Mouse (Mus musculus) neural tube, embryonic 13.5 days (tissue): Measurements from ENCODE around the gene Erp27. TPM values are rescaled to one million over a fixed set of nuclear protein-coding genes. Genes with fewer than 3 reads are reported as not detected.

Source experiments
- ATAC-seq: fragments of 200-750 bp; cut with Nextera tagmentation; 2 replicates; pipeline ENCODE4 v1.8.0; 2017; ENCODE audit warnings: low read depth, mild to moderate bottlenecking, moderate TSS enrichment, moderate library complexity
- H3K27ac ChIP-seq: fragments of 300-500 bp; sonication (generic); replicated peaks from 2 replicates; pipeline ENCODE4 v1.5.1; 2015; ENCODE audit warnings: moderate library complexity, mild to moderate bottlenecking, inconsistent platforms
- H3K27me3 ChIP-seq: fragments of 300-500 bp; sonication (generic); 2 replicates; pipeline ENCODE4 v1.6.1; 2015; ENCODE audit warnings: mild to moderate bottlenecking, inconsistent platforms
- H3K36me3 ChIP-seq: fragments of 300-500 bp; sonication (generic); 2 replicates; pipeline ENCODE4 v1.6.1; 2015; ENCODE audit warnings: mild to moderate bottlenecking, inconsistent platforms
- H3K4me1 ChIP-seq: fragments of 300-500 bp; sonication (generic); replicated peaks from 2 replicates; pipeline ENCODE4 v1.6.1; 2015; ENCODE audit warnings: inconsistent platforms
- H3K4me2 ChIP-seq: fragments of 300-500 bp; sonication (generic); 2 replicates; pipeline ENCODE4 v1.6.1; 2015; ENCODE audit warnings: inconsistent platforms, mild to moderate bottlenecking, moderate library complexity
- H3K4me3 ChIP-seq: fragments of 300-500 bp; sonication (generic); 2 replicates; pipeline ENCODE4 v1.5.1; 2015; ENCODE audit warnings: mild to moderate bottlenecking, inconsistent platforms
- H3K9ac ChIP-seq: fragments of 300-500 bp; sonication (generic); 2 replicates; pipeline ENCODE4 v1.6.1; 2015; ENCODE audit warnings: moderate library complexity, mild to moderate bottlenecking, inconsistent platforms
- H3K9me3 ChIP-seq: fragments of 300-500 bp; sonication (generic); 2 replicates; pipeline ENCODE4 v1.6.1; 2016; ENCODE audit warnings: inconsistent platforms
- WGBS: fragments of 180-500 bp; shearing (Covaris S2); methylation state at CpG from one replicate; pipeline ENCODE4 v1.1.7; 2015; 5-methylcytosine and 5-hydroxymethylcytosine counted together
- polyA plus RNA-seq: library from polyadenylated mRNA; unstranded; fragments of >200 nt; fragmentation: Nextera tagmentation; extraction: Ambion mirVana; gene quantifications from 2 replicates; pipeline ENCODE4 v1.2.1, GENCODE M21; 2015

The Erp27 gene
- polyA plus RNA-seq, 1 experiment from 2014 or later, result not detected

GRCm38 (mm10) chr6:136881678-136882077 is 40.3 kb downstream of the Erp27 start:
- H3K4me2 ChIP-seq, result no peak overlapping the region
- H3K4me1 ChIP-seq, result no peaks in the 10 kb centered on the region
- WGBS, result 76% methylated on average over 8 of the region's 8 CpGs
- H3K4me3 ChIP-seq, result no peak overlapping the region
- no peak for ATAC-seq
- no peak overlapping the region for H3K27ac ChIP-seq
- H3K27me3 ChIP-seq, result no peaks in the 10 kb centered on the region
- no peaks in the 10 kb centered on the region for H3K36me3 ChIP-seq
- no peaks in the 10 kb centered on the region for H3K9me3 ChIP-seq
- H3K9ac ChIP-seq, result no peak overlapping the region

- peaks cover 3% of the 10 kb centered on the region; the same call in 1 of the 2 replicates for H3K4me1 ChIP-seq
- H3K27ac ChIP-seq, result no peak within 1 kb of the TSS
- WGBS, result 50% methylated on average over 9 of the region's 9 CpGs
- no peaks in the 10 kb centered on the region for H3K9me3 ChIP-seq
- H3K4me2 ChIP-seq, result no peak within 1 kb of the TSS
- H3K36me3 ChIP-seq, result no peaks in the 10 kb centered on the region
- no peak within 1 kb of the TSS for H3K9ac ChIP-seq
- no peak for ATAC-seq
- H3K4me3 ChIP-seq, result no peak within 1 kb of the TSS
- H3K27me3 ChIP-seq, result no peaks in the 10 kb centered on the region
Observed at GRCm38 (mm10) chr6:136875670-136876069, 46.3 kb downstream of the Erp27 start, which contains the start of gene Mgp. Gene Mgp, minus strand, starts transcription at chr6:136875823.

GRCm38 (mm10) chr6:136874599-136874998 is 47.4 kb downstream of the Erp27 start:
- H3K9ac ChIP-seq, result no peak overlapping the region
- 51% methylated on average over 8 of the region's 8 CpGs for WGBS
- H3K36me3 ChIP-seq, result no peaks in the 10 kb centered on the region
- H3K9me3 ChIP-seq, result no peaks in the 10 kb centered on the region
- H3K4me3 ChIP-seq, result no peak overlapping the region
- H3K4me1 ChIP-seq, result peaks cover 3% of the 10 kb centered on the region; the same call in 1 of the 2 replicates
- H3K27me3 ChIP-seq, result no peaks in the 10 kb centered on the region
- no peak overlapping the region for H3K4me2 ChIP-seq
- no peak for ATAC-seq
- no peak overlapping the region for H3K27ac ChIP-seq

- H3K36me3 ChIP-seq, result no peaks in the 10 kb centered on the region
- H3K9ac ChIP-seq, result no peak overlapping the region
- H3K27me3 ChIP-seq, result no peaks in the 10 kb centered on the region
- no peak overlapping the region for H3K4me3 ChIP-seq
- 86% methylated on average over 5 of the region's 5 CpGs for WGBS
- no peak overlapping the region for H3K27ac ChIP-seq
- H3K4me2 ChIP-seq, result no peak overlapping the region
- ATAC-seq, result no peak
- H3K4me1 ChIP-seq, result no peaks in the 10 kb centered on the region
- no peaks in the 10 kb centered on the region for H3K9me3 ChIP-seq
Observed at GRCm38 (mm10) chr6:136868921-136869320, 53.1 kb downstream of the Erp27 start.

- ATAC-seq, result no peak
- Histone ChIP-seq H3K4me2 (no peak overlapping the region), H3K9ac (no peak overlapping the region), H3K36me3 (no peaks in the 10 kb centered on the region), H3K27ac (no peak overlapping the region), H3K4me3 (no peak overlapping the region), H3K27me3 (no peaks in the 10 kb centered on the region), H3K4me1 (no peaks in the 10 kb centered on the region), H3K9me3 (no peaks in the 10 kb centered on the region)
- 70% methylated on average over 4 of the region's 4 CpGs for WGBS
Observed at GRCm38 (mm10) chr6:136866150-136866549, 55.8 kb downstream of the Erp27 start.

GRCm38 (mm10) chr6:136865360-136865759 is 56.6 kb downstream of the Erp27 start:
- Histone ChIP-seq H3K4me3 (no peak overlapping the region), H3K27me3 (no peaks in the 10 kb centered on the region), H3K27ac (no peak overlapping the region), H3K4me2 (no peak overlapping the region), H3K4me1 (no peaks in the 10 kb centered on the region), H3K36me3 (no peaks in the 10 kb centered on the region), H3K9me3 (no peaks in the 10 kb centered on the region), H3K9ac (no peak overlapping the region)
- no peak for ATAC-seq
- WGBS, result 94% methylated on average over 5 of the region's 5 CpGs

GRCm38 (mm10) chr6:136861020-136861419 is 61.0 kb downstream of the Erp27 start:
- Histone ChIP-seq H3K4me1 (no peaks in the 10 kb centered on the region), H3K4me3 (no peak overlapping the region), H3K4me2 (no peak overlapping the region), H3K36me3 (no peaks in the 10 kb centered on the region), H3K27me3 (no peaks in the 10 kb centered on the region), H3K9me3 (no peaks in the 10 kb centered on the region), H3K27ac (no peak overlapping the region), H3K9ac (no peak overlapping the region)
- no peak for ATAC-seq
- 53% methylated on average over 9 of the region's 9 CpGs for WGBS

- Histone ChIP-seq H3K4me3 (no peak overlapping the region), H3K9me3 (no peaks in the 10 kb centered on the region), H3K36me3 (no peaks in the 10 kb centered on the region), H3K27ac (no peak overlapping the region), H3K4me1 (no peaks in the 10 kb centered on the region), H3K27me3 (no peaks in the 10 kb centered on the region), H3K9ac (no peak overlapping the region), H3K4me2 (no peak overlapping the region)
- no peak for ATAC-seq
- 82% methylated on average over 8 of the region's 8 CpGs for WGBS
Observed at GRCm38 (mm10) chr6:136858420-136858819, 63.6 kb downstream of the Erp27 start.

- H3K27me3 ChIP-seq, result no peaks in the 10 kb centered on the region
- WGBS, result 70% methylated on average over 11 of the region's 11 CpGs
Observed at GRCm38 (mm10) chr6:136857873-136858260, 64.1 kb downstream of the Erp27 start.

More at GRCm38 (mm10) chr6:136857873-136858260, 64.1 kb downstream of the Erp27 start:
- ATAC-seq, result no peak
- Histone ChIP-seq H3K4me1 (no peaks in the 10 kb centered on the region), H3K4me3 (no peak overlapping the region), H3K27ac (no peak overlapping the region), H3K36me3 (no peaks in the 10 kb centered on the region), H3K4me2 (no peak overlapping the region), H3K9me3 (no peaks in the 10 kb centered on the region), H3K9ac (no peak overlapping the region)

Other genes starting within 250 kb of the Erp27 start
- gene Gucy2c, start 140.4 kb downstream of the Erp27 start, polyA plus RNA-seq, result 0.15 and 0.28 TPM in 2 replicates
- gene Hist4h4, start 117.8 kb downstream of the Erp27 start, polyA plus RNA-seq, result 0.40 and 0.56 TPM in 2 replicates
- gene H2afj, start 113.9 kb downstream of the Erp27 start, polyA plus RNA-seq, result 108 and 135 TPM in 2 replicates
- 1.1 and 1.3 TPM in 2 replicates for gene BC049715, start 94.6 kb downstream of the Erp27 start, polyA plus RNA-seq
- gene Wbp11, start 93.9 kb downstream of the Erp27 start, polyA plus RNA-seq, result 79.6 and 85.0 TPM in 2 replicates
- 1.7 and 2.1 TPM in 2 replicates for gene Smco3, start 86.7 kb downstream of the Erp27 start, polyA plus RNA-seq
- gene Art4, start 64.4 kb downstream of the Erp27 start, polyA plus RNA-seq, result 0.34 and 0.59 TPM in 2 replicates
- 30.1 and 32.9 TPM in 2 replicates for gene Mgp, start 46.4 kb downstream of the Erp27 start, polyA plus RNA-seq
- gene Pde6h, start 1.7 kb upstream of the Erp27 start, polyA plus RNA-seq, result not detected in 2 replicates
- 16.6 and 19.8 TPM in 2 replicates for gene Arhgdib, start 19.7 kb upstream of the Erp27 start, polyA plus RNA-seq
- 2.7 and 5.5 TPM in 2 replicates for gene Rerg, start 248.3 kb upstream of the Erp27 start, polyA plus RNA-seq